Mouse (Mus musculus) small intestine, adult 2 months (tissue): ENCODE measurements around the gene Mapk13. TPM values are rescaled to one million over a fixed set of nuclear protein-coding genes. Genes with fewer than 3 reads are reported as not detected.
"Not testable (repeated sequence)": the region's sequence is repeated elsewhere in the genome, so short reads cannot be mapped to it uniquely, and the experiment has no call there.

Experiments
- H3K27ac ChIP-seq: fragments of 200-500 bp; 2 replicates; pipeline ENCODE4 v1.5.1; 2012; ENCODE audit warnings: low read depth, low read length, control low read depth, inconsistent platforms; ENCODE audit not compliant: insufficient read depth
- H3K27me3 ChIP-seq: fragments of 200-500 bp; 2 replicates; pipeline ENCODE4 v1.6.1; 2012; ENCODE audit warnings: mild to moderate bottlenecking, moderate library complexity, low read length, inconsistent platforms; ENCODE audit not compliant: control insufficient read depth, insufficient read depth
- H3K36me3 ChIP-seq: fragments of 200-500 bp; 2 replicates; pipeline ENCODE4 v1.6.1; 2012; ENCODE audit warnings: mild to moderate bottlenecking, low read length, control low read depth, inconsistent platforms; ENCODE audit not compliant: control insufficient read depth, insufficient read depth
- H3K4me1 ChIP-seq: fragments of 200-500 bp; 2 replicates; pipeline ENCODE4 v1.6.1; 2012; ENCODE audit warnings: low read length, inconsistent platforms, mixed read lengths; ENCODE audit not compliant: control insufficient read depth, insufficient read depth, insufficient read length
- H3K4me3 ChIP-seq: fragments of 200-500 bp; 2 replicates; pipeline ENCODE4 v1.5.1; 2012; ENCODE audit warnings: low read depth, mild to moderate bottlenecking, control low read depth, inconsistent platforms, low read length, moderate library complexity
- CTCF ChIP-seq: fragments of 200-500 bp; IDR thresholded peaks from 2 replicates; pipeline ENCODE4 v1.5.1; 2012; ENCODE audit warnings: low read depth, mild to moderate bottlenecking, control low read depth, inconsistent platforms, low read length, moderate library complexity, mixed read lengths; ENCODE audit not compliant: insufficient replicate concordance, insufficient read length; ENCODE audit errors: extremely low read depth
- POLR2A ChIP-seq: fragments of 200-500 bp; IDR thresholded peaks from 2 replicates; pipeline ENCODE4 v1.6.1; 2012; ENCODE audit warnings: low read depth, mild to moderate bottlenecking, control low read depth, inconsistent platforms, low read length, moderate library complexity
- WGBS: fragments of 180-500 bp; shearing (Covaris S2); methylation state at CpG from one replicate; pipeline ENCODE4 v1.1.7; 2018; 5-methylcytosine and 5-hydroxymethylcytosine counted together
- polyA plus RNA-seq: library from polyadenylated mRNA; depleted of rRNA; stranded (reverse); fragments of >200 nt; gene quantifications from 2 replicates; pipeline ENCODE4 v1.2.3, GENCODE M21; 2012; rRNA removed

The Mapk13 gene
- 108 and 266 TPM in 2 replicates for polyA plus RNA-seq

DNA sequence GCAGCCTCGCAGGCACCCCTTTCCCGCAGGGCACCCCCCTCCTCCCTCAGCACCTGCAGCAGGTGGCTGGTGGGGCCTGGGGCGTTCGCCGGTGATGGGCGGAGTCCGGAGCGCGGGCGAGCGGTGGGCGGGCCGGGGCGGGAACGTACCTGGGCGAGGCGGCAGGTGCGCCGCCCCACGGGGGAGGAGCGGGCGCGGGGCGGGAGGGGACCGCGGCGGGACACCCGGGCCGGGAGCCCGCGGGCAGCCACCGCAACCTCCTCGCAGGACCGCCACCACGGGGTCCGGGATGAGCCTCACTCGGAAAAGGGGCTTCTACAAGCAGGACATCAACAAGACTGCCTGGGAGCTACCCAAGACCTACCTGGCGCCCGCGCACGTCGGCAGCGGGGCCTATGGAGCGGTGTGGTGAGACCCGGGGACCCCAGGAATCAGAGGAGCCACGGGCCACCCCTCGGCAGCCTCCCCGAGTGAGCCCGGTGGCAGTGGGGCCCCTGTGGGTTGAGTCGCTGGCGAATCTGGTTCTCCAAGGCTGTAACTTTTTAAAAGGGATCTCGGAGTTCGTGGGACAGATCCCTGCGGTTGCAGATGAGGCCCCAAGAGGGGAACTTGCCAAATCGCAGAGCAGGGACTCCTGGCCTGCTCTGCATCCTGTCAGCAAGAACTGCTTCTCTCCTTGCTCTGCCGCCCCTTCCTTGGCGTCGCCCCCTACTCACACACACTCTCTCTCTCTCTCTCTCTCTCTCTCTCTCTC, at the start of gene Mapk13:
Mapk13 (plus strand) TSS at position 177 of the 754 bp plus-strand sequence.
- under 1% methylated on average over 50 of the region's 58 CpGs for WGBS
- Histone ChIP-seq H3K4me3 (peak within 1 kb of the TSS; percentile 93), H3K36me3 (peaks cover 12% of the 10 kb centered on the region), H3K27me3 (no peaks in the 10 kb centered on the region), H3K27ac (peak within 1 kb of the TSS; percentile 84), H3K4me1 (peaks cover 10% of the 10 kb centered on the region; the same call in 1 of the 2 replicates)
- TF ChIP-seq POLR2A (peak; percentile 53; the same call in 1 of the 2 replicates), CTCF (no peak)

DNA sequence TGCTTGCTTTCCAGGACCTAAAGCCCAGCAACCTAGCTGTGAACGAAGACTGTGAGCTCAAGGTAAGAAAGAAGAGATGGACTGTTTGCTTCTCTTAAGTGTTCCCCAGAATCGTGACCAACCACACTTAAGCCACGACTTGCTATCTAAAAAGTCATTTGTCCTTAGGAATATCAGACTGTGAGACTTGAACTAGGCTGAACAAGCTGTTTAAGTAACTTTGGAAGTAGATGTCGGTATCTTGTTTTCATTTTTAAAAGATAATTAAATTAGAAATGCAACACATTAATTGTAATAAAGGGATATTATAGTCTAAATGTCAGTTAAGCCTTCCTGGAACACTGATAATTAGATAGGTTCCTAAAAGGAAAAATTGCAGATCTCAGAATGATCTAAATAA, 43.3 kb upstream of the Mapk13 start, which contains the start of gene AC170998.1:
AC170998.1 (plus strand) TSS at position 301 of the 400 bp plus-strand sequence.
- no peak for TF ChIP-seq POLR2A
- TF ChIP-seq CTCF: no peak
- Histone ChIP-seq H3K4me1 (peaks cover 6% of the 10 kb centered on the region; the same call in 1 of the 2 replicates), H3K4me3 (no peak within 1 kb of the TSS), H3K27me3 (no peaks in the 10 kb centered on the region), H3K27ac (no peak within 1 kb of the TSS), H3K36me3 (peaks cover 57% of the 10 kb centered on the region)
- WGBS: 95% methylated on average over 4 of the region's 4 CpGs

DNA sequence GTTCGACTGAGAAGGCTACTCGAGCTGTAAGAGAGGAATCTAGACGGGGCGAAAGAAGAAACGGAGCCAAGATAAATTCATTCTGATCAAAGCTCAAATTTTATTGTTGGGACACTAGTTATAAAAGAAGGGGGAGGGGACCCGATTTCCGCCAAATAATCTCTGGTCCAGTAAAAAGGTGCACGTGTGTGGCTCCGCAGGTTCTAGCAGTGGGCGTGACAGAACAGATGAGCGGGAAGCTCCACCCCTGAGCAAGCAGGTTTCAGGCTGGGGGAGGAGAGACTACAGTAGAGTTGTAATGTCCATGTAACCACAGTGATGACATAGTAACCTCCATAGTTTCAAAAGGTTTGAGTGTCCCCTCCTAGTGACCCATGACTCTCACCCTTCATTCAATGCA, 41.6 kb upstream of the Mapk13 start:
- peaks cover 63% of the 10 kb centered on the region for H3K36me3 ChIP-seq
- H3K4me3 ChIP-seq, H3K4me1 ChIP-seq, H3K27ac ChIP-seq, H3K27me3 ChIP-seq: not testable (repeated sequence)
- 28% methylated on average over 11 of the region's 11 CpGs for WGBS

DNA sequence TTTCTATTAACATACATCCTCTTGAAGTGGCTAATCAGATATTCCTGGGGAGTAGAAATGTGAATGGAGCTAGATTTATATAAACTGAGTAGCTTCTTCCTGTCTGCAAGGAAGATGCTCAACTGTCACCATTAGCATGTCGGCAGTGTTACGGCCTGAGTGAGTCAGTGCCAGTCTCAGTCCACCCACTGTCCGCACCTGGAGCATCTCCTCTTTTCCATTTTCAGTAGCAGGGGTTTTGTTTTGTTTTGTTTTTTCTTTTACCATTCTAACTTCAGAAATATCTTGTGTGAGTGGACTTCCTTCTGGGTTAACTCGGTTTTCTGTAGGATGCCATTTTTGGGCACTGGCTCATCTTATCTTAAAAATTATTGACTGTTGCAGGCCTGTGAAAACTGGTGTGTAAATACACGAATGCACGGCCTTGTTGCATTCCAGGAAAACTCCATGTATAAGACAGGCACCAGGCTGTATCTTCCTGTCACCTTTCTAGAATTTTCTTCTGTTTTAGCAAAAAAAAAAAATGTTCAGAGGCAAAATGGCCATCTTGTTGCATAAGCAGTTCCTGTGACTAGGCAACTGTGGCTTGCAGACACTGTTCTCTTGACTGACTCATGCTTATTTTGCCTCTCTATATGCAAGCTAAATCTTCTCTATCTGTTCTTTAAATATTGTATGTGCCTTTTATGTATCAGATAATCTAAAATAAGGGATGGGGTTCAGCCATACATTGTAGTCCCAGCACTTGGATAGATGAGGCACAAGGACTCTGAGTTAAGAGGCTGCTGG, 33.6 kb upstream of the Mapk13 start:
- Histone ChIP-seq H3K27me3 (no peaks in the 10 kb centered on the region), H3K4me1 (peaks cover 2% of the 10 kb centered on the region), H3K4me3 (no peak overlapping the region), H3K27ac (no peak overlapping the region), H3K36me3 (peaks cover 51% of the 10 kb centered on the region)
- WGBS: 77% methylated on average over 6 of the region's 6 CpGs
- TF ChIP-seq POLR2A (no peak), CTCF (no peak)

DNA sequence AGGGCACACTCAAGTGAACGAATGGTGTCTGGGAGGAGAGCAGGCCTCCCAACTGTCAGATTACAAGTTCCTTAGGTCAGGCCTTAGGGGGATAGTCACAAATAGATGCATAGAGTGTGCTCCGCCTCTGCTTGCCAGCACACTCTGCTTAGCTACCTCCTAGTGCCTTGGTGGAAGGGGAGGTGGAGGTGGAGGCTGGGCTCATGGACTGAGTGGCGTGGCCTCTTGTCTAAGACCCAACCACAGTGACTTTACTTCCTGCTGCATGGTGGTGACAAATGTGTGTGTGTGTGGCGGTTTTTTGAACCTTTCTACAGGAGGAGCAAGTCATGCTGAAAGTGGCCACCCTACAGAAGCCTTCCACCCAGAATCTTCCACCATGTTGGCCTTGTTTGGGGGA, 32.6 kb upstream of the Mapk13 start:
- Histone ChIP-seq H3K4me1 (peaks cover 2% of the 10 kb centered on the region), H3K4me3 (no peak overlapping the region), H3K36me3 (peaks cover 49% of the 10 kb centered on the region), H3K27ac (no peak overlapping the region), H3K27me3 (no peaks in the 10 kb centered on the region)
- 75% methylated on average over 4 of the region's 4 CpGs for WGBS
- TF ChIP-seq CTCF: no peak
- no peak for TF ChIP-seq POLR2A

DNA sequence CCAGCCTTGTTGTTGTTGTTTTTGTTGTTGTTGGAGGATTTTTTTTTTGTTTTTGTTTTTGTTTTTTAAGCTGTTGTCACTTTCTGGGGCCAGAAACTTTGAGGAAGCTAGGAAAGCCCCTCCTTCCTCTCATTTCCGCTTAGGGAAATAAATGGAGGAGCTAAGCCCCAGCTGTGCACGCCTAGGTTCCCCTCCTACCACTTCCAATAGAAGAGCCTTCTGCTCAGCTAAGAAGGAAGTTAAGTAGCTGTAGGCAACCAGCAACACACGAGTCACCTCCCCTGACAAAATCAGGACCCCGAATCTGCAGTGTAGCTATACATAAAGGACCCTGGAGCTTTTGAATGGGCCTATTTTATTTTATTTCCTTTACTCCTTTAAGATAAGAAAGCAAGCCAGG, 31.1 kb upstream of the Mapk13 start:
- Histone ChIP-seq H3K4me1 (peaks cover 2% of the 10 kb centered on the region), H3K4me3 (no peak overlapping the region), H3K27ac (no peak overlapping the region), H3K27me3 (no peaks in the 10 kb centered on the region), H3K36me3 (peaks cover 45% of the 10 kb centered on the region)
- TF ChIP-seq POLR2A (no peak), CTCF (no peak)
- WGBS: 76% methylated on average over 4 of the region's 4 CpGs

DNA sequence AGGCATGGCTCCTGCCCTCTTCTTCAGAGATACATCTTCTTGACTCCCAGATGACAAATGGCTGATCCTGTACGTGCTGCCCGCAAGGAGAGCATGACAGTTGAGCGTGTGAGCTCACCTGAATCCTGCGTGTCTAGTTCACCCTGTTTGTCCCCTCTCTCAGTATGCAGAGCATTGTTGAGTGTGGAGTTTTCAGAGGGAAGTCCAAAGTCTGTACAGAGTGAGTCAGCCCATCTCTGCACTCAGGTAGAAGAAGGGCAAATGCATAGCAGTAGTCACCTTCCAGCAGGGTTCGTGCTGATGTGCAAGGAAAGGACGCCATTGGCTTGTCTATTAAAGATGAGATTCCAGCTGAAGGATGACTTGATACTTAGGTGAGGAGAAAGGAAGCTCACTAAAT, 29.9 kb upstream of the Mapk13 start:
- 86% methylated on average over 6 of the region's 6 CpGs for WGBS

More for the DNA sequence above, 29.9 kb upstream of the Mapk13 start:
- Histone ChIP-seq H3K4me1 (peaks cover 2% of the 10 kb centered on the region), H3K4me3 (no peak overlapping the region), H3K27ac (peak overlapping the region; percentile 26; the same call in 1 of the 2 replicates), H3K36me3 (peaks cover 54% of the 10 kb centered on the region), H3K27me3 (no peaks in the 10 kb centered on the region)
- no peak for TF ChIP-seq POLR2A
- TF ChIP-seq CTCF: no peak
